Mouse (Mus musculus): ENCODE measurements around the gene Wscd2. TPM values are rescaled to one million over a fixed set of nuclear protein-coding genes. Genes with fewer than 3 reads are reported as not detected.

Gene Wscd2
- polyA plus RNA-seq, 1 experiment: 3.5 TPM

GRCm38 (mm10) chr5:113609891-113610290, 119.8 kb downstream of the Wscd2 start:
- no peaks in the 10 kb centered on the region for H3K27me3 ChIP-seq (ENCODE audit: control insufficient read depth, insufficient read depth, low read length)
- WGBS: 73% methylated on average over 5 of the region's 5 CpGs
- H3K36me3 ChIP-seq (ENCODE audit: control insufficient read depth, insufficient read depth, low read length): no peaks in the 10 kb centered on the region
- no peak overlapping the region for H3K4me3 ChIP-seq (ENCODE audit: low read depth, low read length)
- TF ChIP-seq POLR2A (IDR thresholded peaks at IDR 0.05; ENCODE audit: low read depth, low read length): no peak
- TF ChIP-seq CTCF (IDR thresholded peaks at IDR 0.05; ENCODE audit: extremely low read depth, insufficient read length, insufficient replicate concordance, low read depth, low read length): no peak
- no peak overlapping the region for H3K27ac ChIP-seq (ENCODE audit: insufficient read depth, low read depth, low read length)
- no peaks in the 10 kb centered on the region for H3K4me1 ChIP-seq (ENCODE audit: control insufficient read depth, insufficient read depth, insufficient read length, low read length)

- Histone ChIP-seq H3K27ac (ENCODE audit: insufficient read depth, low read depth, low read length) (no peak overlapping the region), H3K36me3 (ENCODE audit: control insufficient read depth, insufficient read depth, low read length) (no peaks in the 10 kb centered on the region), H3K4me1 (ENCODE audit: control insufficient read depth, insufficient read depth, insufficient read length, low read length) (no peaks in the 10 kb centered on the region), H3K27me3 (ENCODE audit: control insufficient read depth, insufficient read depth, low read length) (no peaks in the 10 kb centered on the region), H3K4me3 (ENCODE audit: low read depth, low read length) (no peak overlapping the region)
- 64% methylated on average over 6 of the region's 6 CpGs for WGBS
- TF ChIP-seq CTCF (IDR thresholded peaks at IDR 0.05; ENCODE audit: extremely low read depth, insufficient read length, insufficient replicate concordance, low read depth, low read length) (no peak), POLR2A (IDR thresholded peaks at IDR 0.05; ENCODE audit: low read depth, low read length) (no peak)
Observed at GRCm38 (mm10) chr5:113610490-113610889, 120.4 kb downstream of the Wscd2 start.

DNA sequence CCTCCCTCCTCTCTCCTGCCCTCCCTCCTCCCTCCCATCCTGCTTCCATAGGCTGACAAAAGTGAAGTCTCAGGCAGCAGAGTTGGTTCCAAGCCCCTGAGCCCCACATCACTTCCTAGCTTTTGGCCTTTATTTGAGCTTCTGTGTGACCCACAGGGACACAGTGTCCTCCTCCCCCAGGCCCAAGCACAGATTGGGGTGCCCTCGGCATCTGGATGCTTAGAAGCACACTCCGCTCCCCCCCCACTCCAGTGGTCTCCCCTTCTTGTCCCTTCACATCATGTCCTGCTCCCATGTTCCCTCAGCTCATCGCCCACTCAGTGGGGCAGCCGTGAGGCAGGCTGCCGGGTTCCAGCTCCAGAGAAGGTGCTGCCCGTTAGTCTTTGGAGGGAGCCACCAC, 121.0 kb downstream of the Wscd2 start:
- no peaks in the 10 kb centered on the region for H3K27me3 ChIP-seq (ENCODE audit: control insufficient read depth, insufficient read depth, low read length)
- no peaks in the 10 kb centered on the region for H3K36me3 ChIP-seq (ENCODE audit: control insufficient read depth, insufficient read depth, low read length)
- no peak overlapping the region for H3K4me3 ChIP-seq (ENCODE audit: low read depth, low read length)
- no peak overlapping the region for H3K27ac ChIP-seq (ENCODE audit: insufficient read depth, low read depth, low read length)
- 82% methylated on average over 6 of the region's 6 CpGs for WGBS
- no peaks in the 10 kb centered on the region for H3K4me1 ChIP-seq (ENCODE audit: control insufficient read depth, insufficient read depth, insufficient read length, low read length)
- no peak for TF ChIP-seq CTCF (IDR thresholded peaks at IDR 0.05; ENCODE audit: extremely low read depth, insufficient read length, insufficient replicate concordance, low read depth, low read length)
- TF ChIP-seq POLR2A (IDR thresholded peaks at IDR 0.05; ENCODE audit: low read depth, low read length): no peak

DNA sequence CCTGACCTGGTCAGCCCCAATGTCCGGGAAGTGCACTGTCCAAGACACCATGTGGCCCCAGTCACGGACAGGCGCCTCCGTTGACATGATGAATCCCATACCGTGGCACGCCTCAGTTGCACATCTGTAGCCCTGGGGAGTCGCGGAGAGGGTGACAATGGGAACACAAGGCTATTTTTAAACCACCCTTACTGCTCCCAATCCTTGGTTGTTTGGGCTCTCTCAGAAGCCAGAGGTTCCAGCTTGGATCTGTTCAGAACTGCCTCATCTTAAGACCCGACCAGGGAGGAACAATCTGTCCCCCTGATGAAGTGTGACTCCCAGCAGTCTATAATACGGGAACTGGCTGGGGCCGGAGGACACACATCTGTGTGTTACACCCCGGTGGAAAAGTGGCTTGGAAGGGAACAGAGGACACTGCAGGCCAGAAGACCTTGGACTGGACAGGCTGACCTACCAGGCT, 121.7 kb downstream of the Wscd2 start:
- no peak for TF ChIP-seq POLR2A (IDR thresholded peaks at IDR 0.05; ENCODE audit: low read depth, low read length)
- TF ChIP-seq CTCF (IDR thresholded peaks at IDR 0.05; ENCODE audit: extremely low read depth, insufficient read length, insufficient replicate concordance, low read depth, low read length): no peak
- H3K36me3 ChIP-seq (ENCODE audit: control insufficient read depth, insufficient read depth, low read length): no peaks in the 10 kb centered on the region
- H3K4me1 ChIP-seq (ENCODE audit: control insufficient read depth, insufficient read depth, insufficient read length, low read length): no peaks in the 10 kb centered on the region
- 78% methylated on average over 12 of the region's 12 CpGs for WGBS
- H3K27ac ChIP-seq (ENCODE audit: insufficient read depth, low read depth, low read length): no peak overlapping the region
- no peaks in the 10 kb centered on the region for H3K27me3 ChIP-seq (ENCODE audit: control insufficient read depth, insufficient read depth, low read length)
- no peak overlapping the region for H3K4me3 ChIP-seq (ENCODE audit: low read depth, low read length)

DNA sequence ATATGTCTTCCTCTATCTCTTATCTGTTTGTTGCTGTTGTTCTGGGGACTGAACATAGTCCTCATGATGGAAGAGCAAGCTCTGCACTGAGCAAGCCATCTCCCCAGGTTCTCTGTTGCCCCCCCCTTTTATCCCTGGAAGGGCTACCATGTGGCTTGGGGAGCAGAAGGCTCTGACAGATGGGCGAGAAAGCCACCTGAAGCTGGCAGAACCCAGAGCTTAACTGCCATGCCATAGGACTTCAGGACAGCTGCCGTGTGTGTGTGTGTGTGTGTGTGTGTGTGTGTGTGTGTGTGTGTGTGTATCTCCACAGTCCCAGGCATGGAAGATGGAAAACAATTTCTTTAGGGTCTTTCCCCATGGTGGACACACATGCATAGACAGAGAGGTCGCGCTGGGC, 128.6 kb downstream of the Wscd2 start:
- TF ChIP-seq POLR2A (IDR thresholded peaks at IDR 0.05; ENCODE audit: low read depth, low read length) (no peak), CTCF (IDR thresholded peaks at IDR 0.05; ENCODE audit: extremely low read depth, insufficient read length, insufficient replicate concordance, low read depth, low read length) (no peak)
- H3K4me1 ChIP-seq (ENCODE audit: control insufficient read depth, insufficient read depth, insufficient read length, low read length): no peaks in the 10 kb centered on the region
- H3K36me3 ChIP-seq (ENCODE audit: control insufficient read depth, insufficient read depth, low read length): no peaks in the 10 kb centered on the region
- no peak overlapping the region for H3K4me3 ChIP-seq (ENCODE audit: low read depth, low read length)
- WGBS: 82% methylated on average over 4 of the region's 4 CpGs
- H3K27me3 ChIP-seq (ENCODE audit: control insufficient read depth, insufficient read depth, low read length): no peaks in the 10 kb centered on the region
- no peak overlapping the region for H3K27ac ChIP-seq (ENCODE audit: insufficient read depth, low read depth, low read length)

DNA sequence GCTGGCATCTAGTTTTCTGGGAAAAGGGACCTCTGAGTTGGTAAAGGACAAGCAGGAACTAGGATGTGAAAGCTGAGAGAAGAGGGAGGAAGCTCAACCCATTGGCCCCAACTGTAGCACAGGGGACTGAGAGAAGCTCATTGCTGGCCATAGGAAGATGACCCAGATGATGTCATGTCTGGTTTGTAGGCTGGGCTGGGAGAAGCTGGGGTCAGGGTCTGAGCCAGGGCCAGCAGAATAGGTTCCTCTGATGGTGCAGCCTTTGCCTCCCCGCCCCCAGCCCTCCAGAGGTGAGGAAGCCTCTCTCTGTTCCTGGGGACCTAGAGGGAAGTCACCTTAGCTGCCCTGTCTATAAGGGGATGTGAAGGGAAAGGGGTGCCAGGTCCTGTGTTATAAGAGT, 129.0 kb downstream of the Wscd2 start:
- TF ChIP-seq CTCF (IDR thresholded peaks at IDR 0.05; ENCODE audit: extremely low read depth, insufficient read length, insufficient replicate concordance, low read depth, low read length) (no peak), POLR2A (IDR thresholded peaks at IDR 0.05; ENCODE audit: low read depth, low read length) (no peak)
- Histone ChIP-seq H3K4me1 (ENCODE audit: control insufficient read depth, insufficient read depth, insufficient read length, low read length) (no peaks in the 10 kb centered on the region), H3K36me3 (ENCODE audit: control insufficient read depth, insufficient read depth, low read length) (no peaks in the 10 kb centered on the region), H3K27ac (ENCODE audit: insufficient read depth, low read depth, low read length) (no peak overlapping the region), H3K27me3 (ENCODE audit: control insufficient read depth, insufficient read depth, low read length) (no peaks in the 10 kb centered on the region), H3K4me3 (ENCODE audit: low read depth, low read length) (no peak overlapping the region)
- WGBS: 61% methylated on average over 1 of the region's 1 CpGs

DNA sequence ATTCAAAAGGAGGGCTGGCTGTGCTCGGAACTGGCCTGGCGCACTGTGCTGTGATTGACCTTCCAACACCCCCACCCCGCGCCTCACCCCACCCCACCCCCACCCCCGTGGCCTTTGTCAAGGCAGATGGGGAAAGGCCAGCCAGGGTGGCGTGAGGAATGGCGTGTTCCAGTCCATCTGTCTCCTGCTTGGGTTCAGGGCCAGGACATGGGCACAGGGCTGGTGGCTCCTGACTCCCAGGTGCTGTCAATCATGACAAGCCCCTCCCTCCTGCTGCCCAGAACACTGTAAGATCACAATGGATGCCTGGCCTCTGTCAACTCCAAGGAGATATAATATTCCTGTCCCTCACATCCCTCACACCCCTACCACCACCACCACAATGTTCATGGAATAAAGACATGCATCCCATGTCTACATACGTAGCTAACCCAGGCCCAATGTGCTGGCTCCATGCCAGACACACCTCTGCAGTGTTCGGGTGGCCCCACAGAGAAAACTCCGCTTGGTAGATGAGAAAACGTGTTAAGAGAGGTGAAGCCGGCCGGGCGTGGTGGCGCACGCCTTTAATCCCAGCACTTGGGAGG, 130.1 kb downstream of the Wscd2 start:
- H3K27me3 ChIP-seq (ENCODE audit: control insufficient read depth, insufficient read depth, low read length): no peaks in the 10 kb centered on the region
- H3K4me1 ChIP-seq (ENCODE audit: control insufficient read depth, insufficient read depth, insufficient read length, low read length): no peaks in the 10 kb centered on the region
- no peak overlapping the region for H3K27ac ChIP-seq (ENCODE audit: insufficient read depth, low read depth, low read length)
- TF ChIP-seq POLR2A (IDR thresholded peaks at IDR 0.05; ENCODE audit: low read depth, low read length) (no peak), CTCF (IDR thresholded peaks at IDR 0.05; ENCODE audit: extremely low read depth, insufficient read length, insufficient replicate concordance, low read depth, low read length) (no peak)
- H3K36me3 ChIP-seq (ENCODE audit: control insufficient read depth, insufficient read depth, low read length): no peaks in the 10 kb centered on the region
- H3K4me3 ChIP-seq (ENCODE audit: low read depth, low read length): no peak overlapping the region
- 64% methylated on average over 16 of the region's 16 CpGs for WGBS
